Mouse (Mus musculus) layer of hippocampus, postnatal 36 days (tissue): ENCODE data around the gene Limch1. TPM values are rescaled to one million over a fixed set of nuclear protein-coding genes. Genes with fewer than 3 reads are reported as not detected.

ENCODE experiments used
- DNase-seq, 2 experiments: peaks; one replicate each; pipeline ENCODE4 v3.0.0; 2022
- total RNA-seq, 2 experiments: library from RNA; stranded (reverse); gene quantifications; 2 replicates each; pipeline ENCODE4 v1.2.3; 2021

Limch1 gene
- total RNA-seq, 2 experiments from 2014 or later = 119 to 142 TPM

GRCm38 (mm10) chr5:67083117-67083516, 337.5 kb downstream of the Limch1 start:
- DNase-seq = no peak

- no peak for DNase-seq
These were observed 345.2 kb downstream of the Limch1 start for GRCm38 (mm10) chr5:67090856-67091255.

- DNase-seq = no peak
These were observed 346.1 kb downstream of the Limch1 start for GRCm38 (mm10) chr5:67091766-67092165.

- DNase-seq = no peak
These were observed 348.4 kb downstream of the Limch1 start for GRCm38 (mm10) chr5:67093991-67094390.

GRCm38 (mm10) chr5:67095153-67095552, 349.5 kb downstream of the Limch1 start:
- no peak for DNase-seq

- DNase-seq = no peak
These were observed 350.2 kb downstream of the Limch1 start for GRCm38 (mm10) chr5:67095651-67096377.

- DNase-seq = no peak
These were observed 350.7 kb downstream of the Limch1 start for GRCm38 (mm10) chr5:67096378-67096771.

- DNase-seq = no peak
These were observed 351.8 kb downstream of the Limch1 start for GRCm38 (mm10) chr5:67097106-67098050.

- DNase-seq = no peak
These were observed 352.6 kb downstream of the Limch1 start for GRCm38 (mm10) chr5:67098051-67098732.

- no peak for DNase-seq
These were observed 353.2 kb downstream of the Limch1 start, which contains the start of gene Phox2b for GRCm38 (mm10) chr5:67098733-67099323. Phox2b (minus strand) TSS chr5:67099301.

GRCm38 (mm10) chr5:67099393-67100271, 354.0 kb downstream of the Limch1 start:
- DNase-seq = no peak

- DNase-seq = no peak
These were observed 355.2 kb downstream of the Limch1 start for GRCm38 (mm10) chr5:67100564-67101394.

- no peak for DNase-seq
These were observed 355.8 kb downstream of the Limch1 start for GRCm38 (mm10) chr5:67101395-67101760.

GRCm38 (mm10) chr5:67101793-67102600, 356.4 kb downstream of the Limch1 start:
- no peak for DNase-seq

- DNase-seq = no peak
These were observed 357.4 kb downstream of the Limch1 start for GRCm38 (mm10) chr5:67103016-67103415.

GRCm38 (mm10) chr5:67106261-67106660, 360.6 kb downstream of the Limch1 start:
- DNase-seq = no peak
